Mouse (Mus musculus) neutrophil, adult 5-6 weeks (primary cell): ENCODE results near the gene Rtn4r. TPM values are rescaled to one million over a fixed set of nuclear protein-coding genes. Genes with fewer than 3 reads are reported as not detected.

Experiments used
- ATAC-seq: fragments of 151-379, 151-347 bp; 2 replicates; pipeline ENCODE4 v1.8.0; 2017; ENCODE audit warnings: mild to moderate bottlenecking, moderate TSS enrichment; ENCODE audit not compliant: insufficient number of reproducible peaks, poor library complexity, low FRiP score, severe bottlenecking; ENCODE audit errors: extremely low read depth
- total RNA-seq: library from RNA; stranded (forward); fragments of 200-1000 nt; gene quantifications from 2 replicates; pipeline ENCODE4 v1.2.3, GENCODE M21; 2017

Rtn4r gene
- total RNA-seq = not detected in 2 replicates

- no peak for ATAC-seq
Observed at GRCm38 (mm10) chr16:18127241-18127861, at the start of gene Rtn4r. TSS of gene Rtn4r (plus strand) at chr16:18127642.

GRCm38 (mm10) chr16:18078314-18079015 lies 49.0 kb upstream of the Rtn4r start:
- no peak for ATAC-seq

GRCm38 (mm10) chr16:18079300-18079699 lies 48.1 kb upstream of the Rtn4r start:
- no peak for ATAC-seq

GRCm38 (mm10) chr16:18080171-18080570 lies 47.3 kb upstream of the Rtn4r start:
- ATAC-seq = no peak

GRCm38 (mm10) chr16:18081149-18081827 lies 46.2 kb upstream of the Rtn4r start:
- ATAC-seq = no peak

GRCm38 (mm10) chr16:18082291-18082690 lies 45.2 kb upstream of the Rtn4r start:
- ATAC-seq = no peak

GRCm38 (mm10) chr16:18083231-18083951 lies 44.1 kb upstream of the Rtn4r start:
- ATAC-seq = no peak

- ATAC-seq = no peak
Observed at GRCm38 (mm10) chr16:18084262-18084661, 43.2 kb upstream of the Rtn4r start.

GRCm38 (mm10) chr16:18087101-18087500 lies 40.3 kb upstream of the Rtn4r start:
- no peak for ATAC-seq

GRCm38 (mm10) chr16:18096348-18096747 lies 31.1 kb upstream of the Rtn4r start:
- ATAC-seq = no peak

- ATAC-seq = no peak
Observed at GRCm38 (mm10) chr16:18102816-18103215, 24.6 kb upstream of the Rtn4r start.

GRCm38 (mm10) chr16:18103366-18103765 lies 24.1 kb upstream of the Rtn4r start:
- ATAC-seq = no peak

GRCm38 (mm10) chr16:18103808-18104207 lies 23.6 kb upstream of the Rtn4r start:
- ATAC-seq = no peak

- ATAC-seq = peak; percentile 55
Observed at GRCm38 (mm10) chr16:18108221-18108966, 19.0 kb upstream of the Rtn4r start.

GRCm38 (mm10) chr16:18111042-18111441 lies 16.4 kb upstream of the Rtn4r start:
- no peak for ATAC-seq

- ATAC-seq = no peak
Observed at GRCm38 (mm10) chr16:18116467-18116866, 11.0 kb upstream of the Rtn4r start.

GRCm38 (mm10) chr16:18118285-18118684 lies 9.2 kb upstream of the Rtn4r start:
- no peak for ATAC-seq

- no peak for ATAC-seq
Observed at GRCm38 (mm10) chr16:18119031-18119730, 8.3 kb upstream of the Rtn4r start.
